Mouse (Mus musculus): ENCODE data around the gene Rnf6.

- TF ChIP-seq CTCF (IDR thresholded peaks at IDR 0.05; ENCODE audit: low read depth, low read length) = peak; percentile 78
- no peak for TF ChIP-seq POLR2A (IDR thresholded peaks at IDR 0.05; ENCODE audit: extremely low read depth, insufficient read depth, low read length)
These were observed 38.6 kb upstream of the Rnf6 start for GRCm38 (mm10) chr5:146260003-146260402.
